Mouse (Mus musculus): ENCODE results near the gene Arpc1b. TPM values are rescaled to one million over a fixed set of nuclear protein-coding genes. Genes with fewer than 3 reads are reported as not detected.

The Arpc1b gene
- polyA plus RNA-seq, 1 experiment, result not detected

DNA sequence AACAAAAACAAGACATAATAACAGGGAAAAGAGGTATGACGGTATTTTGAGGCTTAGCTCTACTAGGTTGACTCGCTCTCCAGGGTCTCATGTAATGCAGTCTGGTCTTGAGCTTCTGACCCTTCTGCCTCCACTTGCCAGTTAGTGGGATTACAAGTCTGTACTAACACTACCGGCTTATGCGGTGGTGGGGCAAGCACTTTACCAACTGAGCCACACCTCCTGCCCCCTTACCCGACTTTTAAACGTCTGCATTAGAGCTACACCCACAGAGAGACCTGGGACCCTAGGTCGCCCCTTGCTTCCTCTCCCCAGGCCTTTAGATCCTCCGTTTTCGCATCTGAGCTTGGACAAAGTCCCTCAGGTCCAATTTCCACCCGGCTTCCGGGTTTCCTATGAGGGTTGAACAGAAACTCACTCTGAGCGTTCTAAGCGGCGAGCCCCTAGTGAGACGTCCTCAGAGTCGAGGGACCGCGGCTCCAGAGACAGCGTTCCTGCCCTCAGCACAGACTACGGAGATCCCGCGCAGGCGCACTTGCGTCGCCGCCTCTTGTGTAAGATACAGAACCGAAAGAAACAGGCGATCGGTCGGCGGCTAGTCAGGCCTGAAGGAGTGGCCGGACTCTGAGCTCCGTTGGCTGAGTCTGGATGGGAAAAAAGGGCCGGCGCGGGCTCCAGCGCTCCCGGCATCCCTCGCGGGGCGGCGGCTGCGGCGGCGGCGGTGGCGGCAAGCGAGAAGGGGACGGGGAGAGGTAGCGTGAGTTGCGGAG lies 52.7 kb downstream of the Arpc1b start, which contains the start of the genes Ptcd1 and Cpsf4:
Gene Ptcd1 (minus strand): TSS at position 573 of the 770 bp plus-strand sequence.
Gene Cpsf4 (plus strand): TSS at position 678 of the 770 bp plus-strand sequence.
- under 1% methylated on average over 51 of the region's 51 CpGs for WGBS
- H3K27ac ChIP-seq (ENCODE audit: insufficient read depth, low read depth, low read length), result peak within 1 kb of the TSS; percentile 41
- H3K4me3 ChIP-seq (ENCODE audit: insufficient read depth, low read depth, low read length), result peak within 1 kb of the TSS; percentile 75
- TF ChIP-seq CTCF (IDR thresholded peaks at IDR 0.05; ENCODE audit: insufficient read depth, low read depth, low read length), result no peak
- TF ChIP-seq POLR2A (IDR thresholded peaks at IDR 0.05; ENCODE audit: insufficient read depth, low read depth, low read length), result peak; percentile 75
- H3K4me1 ChIP-seq (ENCODE audit: control insufficient read depth, insufficient read depth, low read length), result peaks cover 15% of the 10 kb centered on the region

GRCm38 (mm10) chr5:145167306-145167661 lies 53.3 kb downstream of the Arpc1b start:
- no peak for TF ChIP-seq CTCF (IDR thresholded peaks at IDR 0.05; ENCODE audit: insufficient read depth, low read depth, low read length)
- TF ChIP-seq POLR2A (IDR thresholded peaks at IDR 0.05; ENCODE audit: insufficient read depth, low read depth, low read length), result no peak
- WGBS, result under 1% methylated on average over 26 of the region's 28 CpGs
- Histone ChIP-seq H3K27ac (ENCODE audit: insufficient read depth, low read depth, low read length) (no peak overlapping the region), H3K4me3 (ENCODE audit: insufficient read depth, low read depth, low read length) (peak overlapping the region; percentile 75), H3K4me1 (ENCODE audit: control insufficient read depth, insufficient read depth, low read length) (peaks cover 15% of the 10 kb centered on the region)

GRCm38 (mm10) chr5:145178461-145178980 lies 64.5 kb downstream of the Arpc1b start:
- Histone ChIP-seq H3K27ac (ENCODE audit: insufficient read depth, low read depth, low read length) (no peak overlapping the region), H3K4me3 (ENCODE audit: insufficient read depth, low read depth, low read length) (no peak overlapping the region), H3K4me1 (ENCODE audit: control insufficient read depth, insufficient read depth, low read length) (no peaks in the 10 kb centered on the region)
- TF ChIP-seq POLR2A (IDR thresholded peaks at IDR 0.05; ENCODE audit: insufficient read depth, low read depth, low read length), result no peak
- TF ChIP-seq CTCF (IDR thresholded peaks at IDR 0.05; ENCODE audit: insufficient read depth, low read depth, low read length), result no peak
- 85% methylated on average over 18 of the region's 18 CpGs for WGBS

Other genes starting within 250 kb of the Arpc1b start
- gene Smurf1, start 148.4 kb upstream of the Arpc1b start, polyA plus RNA-seq (2012; ENCODE audit: insufficient read depth, insufficient read length, low replicate concordance, missing spikeins), result not detected in 2 replicates
- gene Gm4871, start 81.5 kb upstream of the Arpc1b start, polyA plus RNA-seq (2012; ENCODE audit: insufficient read depth, insufficient read length, low replicate concordance, missing spikeins), result not detected in 2 replicates
- gene 1700018F24Rik, start 71.2 kb upstream of the Arpc1b start, polyA plus RNA-seq (2012; ENCODE audit: insufficient read depth, insufficient read length, low replicate concordance, missing spikeins), result not detected in 2 replicates
- not detected in 2 replicates for gene Arpc1a, start 30.4 kb upstream of the Arpc1b start, polyA plus RNA-seq (2012; ENCODE audit: insufficient read depth, insufficient read length, low replicate concordance, missing spikeins)
- not detected in 2 replicates for gene Kpna7, start 30.2 kb upstream of the Arpc1b start, polyA plus RNA-seq (2012; ENCODE audit: insufficient read depth, insufficient read length, low replicate concordance, missing spikeins)
- not detected in 2 replicates for gene Pdap1, start 26.0 kb downstream of the Arpc1b start, polyA plus RNA-seq (2012; ENCODE audit: insufficient read depth, insufficient read length, low replicate concordance, missing spikeins)
- gene Bud31, start 26.1 kb downstream of the Arpc1b start, polyA plus RNA-seq (2012; ENCODE audit: insufficient read depth, insufficient read length, low replicate concordance, missing spikeins), result not detected in 2 replicates
- gene Ptcd1, start 52.9 kb downstream of the Arpc1b start, polyA plus RNA-seq (2012; ENCODE audit: insufficient read depth, insufficient read length, low replicate concordance, missing spikeins), result not detected in 2 replicates
- not detected in 2 replicates for gene Cpsf4, start 53.0 kb downstream of the Arpc1b start, polyA plus RNA-seq (2012; ENCODE audit: insufficient read depth, insufficient read length, low replicate concordance, missing spikeins)
- not detected in 2 replicates for gene Atp5j2, start 77.8 kb downstream of the Arpc1b start, polyA plus RNA-seq (2012; ENCODE audit: insufficient read depth, insufficient read length, low replicate concordance, missing spikeins)
- not detected in 2 replicates for gene Zkscan14, start 87.7 kb downstream of the Arpc1b start, polyA plus RNA-seq (2012; ENCODE audit: insufficient read depth, insufficient read length, low replicate concordance, missing spikeins)
- gene Zkscan5, start 90.3 kb downstream of the Arpc1b start, polyA plus RNA-seq (2012; ENCODE audit: insufficient read depth, insufficient read length, low replicate concordance, missing spikeins), result not detected in 2 replicates
- gene Zfp655, start 117.5 kb downstream of the Arpc1b start, polyA plus RNA-seq (2012; ENCODE audit: insufficient read depth, insufficient read length, low replicate concordance, missing spikeins), result not detected in 2 replicates
- not detected in 2 replicates for gene Zscan25, start 166.3 kb downstream of the Arpc1b start, polyA plus RNA-seq (2012; ENCODE audit: insufficient read depth, insufficient read length, low replicate concordance, missing spikeins)
- gene Cyp3a57, start 231.1 kb downstream of the Arpc1b start, polyA plus RNA-seq (2012; ENCODE audit: insufficient read depth, insufficient read length, low replicate concordance, missing spikeins), result not detected in 2 replicates